Mouse (Mus musculus): Measurements from ENCODE around the gene Kcnc3.

- TF ChIP-seq CTCF (IDR thresholded peaks at IDR 0.05; ENCODE audit: control insufficient read depth, insufficient read depth, low read length) (no peak), POLR2A (IDR thresholded peaks at IDR 0.05; ENCODE audit: borderline replicate concordance, control insufficient read depth, low read depth, low read length) (no peak)
Observed at GRCm38 (mm10) chr7:44630437-44630836, 40.0 kb downstream of the Kcnc3 start.
